Mouse (Mus musculus) cerebellum, postnatal 14 days (tissue): Measurements from ENCODE around the gene Smim4.

Experiments used
- DNase-seq, 2 experiments: peaks; one replicate each; pipeline ENCODE4 v3.0.0; 2021; ENCODE audit warnings: mixed read lengths in 2 of 2

Gene Smim4

GRCm38 (mm10) chr14:31128826-31129219, at the start of gene Smim4:
Gene Smim4, minus strand, starts transcription at chr14:31128956.
- peak; percentile 97 to 98 for DNase-seq

- DNase-seq, result no peak
Measured at GRCm38 (mm10) chr14:31177715-31178114, 49.0 kb upstream of the Smim4 start.

- DNase-seq, result no peak
Measured at GRCm38 (mm10) chr14:31177287-31177686, 48.5 kb upstream of the Smim4 start.

GRCm38 (mm10) chr14:31173537-31173936, 44.8 kb upstream of the Smim4 start:
- DNase-seq, result no peak

GRCm38 (mm10) chr14:31172781-31173455, 44.2 kb upstream of the Smim4 start:
- DNase-seq, result peak; percentile 67 to 68

GRCm38 (mm10) chr14:31171821-31172220, 43.1 kb upstream of the Smim4 start:
- DNase-seq, result no peak

- peak; percentile 80 to 86 for DNase-seq
Measured at GRCm38 (mm10) chr14:31171386-31171785, 42.6 kb upstream of the Smim4 start.

- DNase-seq, result no peak
Measured at GRCm38 (mm10) chr14:31170963-31171362, 42.2 kb upstream of the Smim4 start.

- DNase-seq, result no peak
Measured at GRCm38 (mm10) chr14:31169508-31169907, 40.8 kb upstream of the Smim4 start.

- no peak for DNase-seq
Measured at GRCm38 (mm10) chr14:31168425-31168824, 39.7 kb upstream of the Smim4 start, which contains the start of gene Stab1. Gene Stab1, minus strand, starts transcription at chr14:31168641.

- peak; percentile 53 to 57 for DNase-seq
Measured at GRCm38 (mm10) chr14:31166827-31167226, 38.1 kb upstream of the Smim4 start.

GRCm38 (mm10) chr14:31165991-31166630, 37.4 kb upstream of the Smim4 start:
- peak in 1 of 2 experiments; percentile 42 for DNase-seq

GRCm38 (mm10) chr14:31165458-31165857, 36.7 kb upstream of the Smim4 start:
- no peak for DNase-seq

- DNase-seq, result peak; percentile 49 to 51
Measured at GRCm38 (mm10) chr14:31165010-31165409, 36.3 kb upstream of the Smim4 start.

- peak; percentile 81 to 82 for DNase-seq
Measured at GRCm38 (mm10) chr14:31164067-31164466, 35.3 kb upstream of the Smim4 start.

GRCm38 (mm10) chr14:31161638-31162037, 32.9 kb upstream of the Smim4 start:
- DNase-seq, result peak; percentile 47 to 60

GRCm38 (mm10) chr14:31161191-31161590, 32.4 kb upstream of the Smim4 start:
- no peak for DNase-seq

GRCm38 (mm10) chr14:31160196-31161150, 31.7 kb upstream of the Smim4 start:
- no peak for DNase-seq

GRCm38 (mm10) chr14:31145694-31146093, 16.9 kb upstream of the Smim4 start:
- no peak for DNase-seq

GRCm38 (mm10) chr14:31141011-31141410, 12.3 kb upstream of the Smim4 start:
- DNase-seq, result peak in 1 of 2 experiments; percentile 4

- no peak for DNase-seq
Measured at GRCm38 (mm10) chr14:31140141-31140540, 11.4 kb upstream of the Smim4 start.

- no peak for DNase-seq
Measured at GRCm38 (mm10) chr14:31139666-31140065, 10.9 kb upstream of the Smim4 start.

- no peak for DNase-seq
Measured at GRCm38 (mm10) chr14:31138897-31139429, 10.2 kb upstream of the Smim4 start.
